Mouse (Mus musculus): ENCODE measurements around the gene Otub1. TPM values are rescaled to one million over a fixed set of nuclear protein-coding genes. Genes with fewer than 3 reads are reported as not detected.

Gene Otub1
- polyA plus RNA-seq, 1 experiment from 2014 or later, result 248 TPM

DNA sequence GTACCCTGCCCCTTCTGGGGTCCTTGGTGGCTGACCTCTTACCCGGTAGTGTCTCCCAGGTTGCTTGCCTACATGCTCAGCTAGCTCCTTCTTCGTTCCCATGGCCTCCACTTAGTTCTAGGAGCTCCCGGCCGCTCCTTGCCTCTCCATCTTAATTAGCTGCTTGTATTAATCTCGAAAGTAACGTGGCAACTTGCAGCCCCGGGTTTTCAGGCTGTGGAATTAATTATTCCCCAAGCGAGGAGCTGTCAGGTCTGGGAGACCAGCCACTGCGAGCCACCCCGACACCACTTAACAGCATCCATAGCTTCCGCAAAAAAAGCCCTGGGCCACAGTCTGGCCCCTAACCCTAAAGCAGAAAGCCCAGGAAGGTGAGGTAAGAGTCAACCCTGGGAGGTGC lies 22.7 kb downstream of the Otub1 start:
- Histone ChIP-seq H3K27me3 (peaks cover 96% of the 10 kb centered on the region), H3K4me3 (no peak overlapping the region), H3K4me1 (peaks cover 64% of the 10 kb centered on the region), H3K27ac (replicated peaks) (no peak overlapping the region), H3K9me3 (no peaks in the 10 kb centered on the region), H3K4me2 (replicated peaks) (no peak overlapping the region), H3K36me3 (no peaks in the 10 kb centered on the region), H3K9ac (replicated peaks) (no peak overlapping the region)
- no peak for ATAC-seq (ENCODE audit: low FRiP score, low read depth)
- WGBS, result 50% methylated on average over 11 of the region's 11 CpGs

DNA sequence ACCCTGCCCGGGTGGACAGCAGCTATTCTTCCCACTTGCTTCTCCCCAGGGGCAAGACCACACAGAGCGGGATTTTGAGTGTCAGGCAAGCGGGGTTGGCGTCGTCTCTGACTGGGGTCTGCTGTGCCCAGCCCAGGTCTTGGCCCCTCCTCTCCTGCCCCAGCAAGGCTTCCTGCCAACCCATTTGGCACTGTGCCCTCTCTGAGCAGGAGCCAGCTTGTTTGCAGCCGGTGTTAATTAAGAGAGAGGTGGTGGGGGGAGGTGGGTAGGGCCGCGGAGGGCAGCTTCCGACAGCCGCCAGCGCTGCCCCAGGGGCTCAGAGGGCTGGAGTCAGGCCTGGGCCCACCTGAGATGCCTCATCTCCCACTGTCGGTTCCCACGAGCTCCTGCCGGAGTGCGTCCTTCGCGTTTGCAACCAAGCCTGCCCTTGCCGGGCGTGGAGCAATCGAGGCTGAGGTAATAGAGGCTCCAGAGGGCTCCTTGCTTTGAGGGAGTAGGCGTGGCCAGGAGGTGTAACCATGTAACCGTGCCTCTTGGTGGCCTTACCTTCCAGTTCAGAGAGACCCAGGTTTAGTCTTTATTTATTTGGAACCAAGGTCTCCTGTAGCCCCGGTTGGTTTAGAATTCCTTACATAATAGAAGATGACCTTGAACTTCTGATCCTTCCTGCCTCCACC lies 23.7 kb downstream of the Otub1 start:
- 13% methylated on average over 23 of the region's 23 CpGs for WGBS
- no peaks in the 10 kb centered on the region for H3K36me3 ChIP-seq
- H3K4me2 ChIP-seq (replicated peaks), result peak overlapping the region; percentile 6; the same call in 1 of the 2 replicates
- peak; percentile 50 for ATAC-seq (ENCODE audit: low FRiP score, low read depth)
- no peak overlapping the region for H3K27ac ChIP-seq (replicated peaks)
- no peaks in the 10 kb centered on the region for H3K9me3 ChIP-seq
- 0 out of 2 replicates have a peak overlapping the region, but pooled peaks have one; percentile 24 for H3K9ac ChIP-seq (replicated peaks)
- peaks cover 95% of the 10 kb centered on the region for H3K27me3 ChIP-seq
- H3K4me3 ChIP-seq, result no peak overlapping the region
- peaks cover 71% of the 10 kb centered on the region for H3K4me1 ChIP-seq

DNA sequence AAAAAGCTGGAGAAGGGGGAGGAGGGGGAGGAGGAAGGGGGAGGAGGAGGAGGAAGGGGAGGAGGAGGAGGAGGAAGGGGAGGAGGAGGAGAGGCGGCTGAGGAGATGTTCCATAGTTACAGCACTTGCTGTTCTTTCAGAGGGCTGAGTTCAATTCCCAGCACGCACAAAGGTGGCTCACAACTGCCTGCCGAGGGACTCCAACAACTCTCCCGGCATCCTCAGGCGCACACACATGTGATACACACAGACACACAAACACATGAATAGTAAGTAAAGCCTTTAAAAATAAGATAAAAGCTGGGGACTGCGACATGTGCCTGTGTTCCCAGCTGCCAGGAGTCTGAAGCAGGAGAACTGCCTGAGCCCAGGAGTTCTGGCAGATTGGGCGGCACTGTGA lies 24.6 kb downstream of the Otub1 start:
- Histone ChIP-seq H3K27me3 (peaks cover 89% of the 10 kb centered on the region), H3K4me3 (no peak overlapping the region), H3K9me3 (no peaks in the 10 kb centered on the region), H3K27ac (replicated peaks) (no peak overlapping the region), H3K9ac (replicated peaks) (no peak overlapping the region), H3K4me2 (replicated peaks) (no peak overlapping the region), H3K36me3 (no peaks in the 10 kb centered on the region), H3K4me1 (peaks cover 73% of the 10 kb centered on the region)
- whole genome bisulfite sequencing, result 72% methylated on average over 6 of the region's 7 CpGs
- ATAC-seq (ENCODE audit: low FRiP score, low read depth), result no peak

DNA sequence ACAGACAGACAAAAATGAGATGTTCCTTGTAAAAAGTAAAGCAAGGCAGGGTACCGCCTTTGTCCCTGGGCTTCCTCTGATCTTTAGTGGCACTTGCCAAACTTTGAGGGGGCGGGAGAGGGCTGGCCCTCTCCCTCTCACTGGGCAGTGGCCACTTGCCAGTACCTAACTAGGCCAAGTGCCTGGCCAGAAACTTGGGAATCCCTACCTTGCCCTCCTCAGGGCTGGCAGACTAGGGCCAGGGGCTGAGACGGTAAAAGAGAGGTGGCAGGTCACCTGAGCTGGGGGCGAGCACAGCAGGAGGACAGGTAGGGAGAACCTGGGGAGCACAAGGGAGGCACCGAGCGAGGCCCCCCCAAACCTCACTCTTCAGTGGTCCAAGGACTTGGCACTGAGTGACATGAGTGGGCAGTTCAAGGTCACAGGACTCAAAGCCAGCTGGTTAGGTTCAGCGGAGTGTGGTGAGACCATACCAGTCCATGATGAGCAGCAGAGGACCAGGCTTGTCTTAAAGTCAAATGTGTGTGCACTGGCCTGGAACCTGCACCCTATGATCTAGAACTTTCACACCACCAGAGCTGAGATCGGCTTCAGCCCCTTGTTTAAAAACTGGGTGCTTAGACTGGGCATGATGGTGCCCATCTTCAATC lies 25.2 kb downstream of the Otub1 start:
- Histone ChIP-seq H3K36me3 (no peaks in the 10 kb centered on the region), H3K4me3 (no peak overlapping the region), H3K9ac (replicated peaks) (no peak overlapping the region), H3K4me1 (peaks cover 73% of the 10 kb centered on the region), H3K4me2 (replicated peaks) (no peak overlapping the region), H3K27ac (replicated peaks) (no peak overlapping the region), H3K27me3 (peaks cover 87% of the 10 kb centered on the region), H3K9me3 (no peaks in the 10 kb centered on the region)
- no peak for ATAC-seq (ENCODE audit: low FRiP score, low read depth)
- WGBS, result 78% methylated on average over 8 of the region's 8 CpGs

DNA sequence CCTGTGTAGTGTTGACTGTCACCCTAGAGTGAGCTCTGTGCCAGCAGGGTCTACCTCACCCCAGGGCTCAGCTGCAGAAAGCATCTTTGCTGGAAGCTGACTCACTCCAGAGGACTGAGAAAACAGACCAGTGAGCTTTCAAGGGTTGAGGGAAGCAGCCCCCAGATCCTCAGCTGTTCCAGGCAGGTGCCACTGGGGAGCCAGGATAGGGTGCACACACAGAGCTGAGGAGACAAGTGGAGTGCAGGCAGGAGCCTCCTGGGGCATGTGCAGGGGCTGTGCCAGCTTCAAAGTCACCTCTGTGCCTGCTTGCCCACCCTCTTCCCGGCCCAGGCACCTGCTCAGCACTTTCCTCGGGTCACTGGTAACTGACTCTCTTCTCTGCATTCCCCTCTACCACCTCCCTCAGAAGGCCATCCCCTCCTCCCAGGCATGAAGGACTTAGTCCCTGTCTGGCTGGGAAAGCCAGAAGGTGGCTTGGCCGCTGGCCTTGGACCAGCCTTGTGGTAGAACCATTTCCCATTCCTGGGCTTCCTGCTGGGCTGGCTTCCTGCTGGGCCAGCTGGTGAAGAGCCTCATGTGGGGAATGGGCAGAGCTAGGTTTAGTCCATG lies 27.2 kb downstream of the Otub1 start:
- H3K27me3 ChIP-seq, result peaks cover 73% of the 10 kb centered on the region
- peaks cover 67% of the 10 kb centered on the region for H3K4me1 ChIP-seq
- H3K4me2 ChIP-seq (replicated peaks), result no peak overlapping the region
- no peaks in the 10 kb centered on the region for H3K36me3 ChIP-seq
- ATAC-seq (ENCODE audit: low FRiP score, low read depth), result no peak
- no peaks in the 10 kb centered on the region for H3K9me3 ChIP-seq
- H3K9ac ChIP-seq (replicated peaks), result no peak overlapping the region
- H3K27ac ChIP-seq (replicated peaks), result no peak overlapping the region
- 60% methylated on average over 3 of the region's 3 CpGs for WGBS
- no peak overlapping the region for H3K4me3 ChIP-seq

DNA sequence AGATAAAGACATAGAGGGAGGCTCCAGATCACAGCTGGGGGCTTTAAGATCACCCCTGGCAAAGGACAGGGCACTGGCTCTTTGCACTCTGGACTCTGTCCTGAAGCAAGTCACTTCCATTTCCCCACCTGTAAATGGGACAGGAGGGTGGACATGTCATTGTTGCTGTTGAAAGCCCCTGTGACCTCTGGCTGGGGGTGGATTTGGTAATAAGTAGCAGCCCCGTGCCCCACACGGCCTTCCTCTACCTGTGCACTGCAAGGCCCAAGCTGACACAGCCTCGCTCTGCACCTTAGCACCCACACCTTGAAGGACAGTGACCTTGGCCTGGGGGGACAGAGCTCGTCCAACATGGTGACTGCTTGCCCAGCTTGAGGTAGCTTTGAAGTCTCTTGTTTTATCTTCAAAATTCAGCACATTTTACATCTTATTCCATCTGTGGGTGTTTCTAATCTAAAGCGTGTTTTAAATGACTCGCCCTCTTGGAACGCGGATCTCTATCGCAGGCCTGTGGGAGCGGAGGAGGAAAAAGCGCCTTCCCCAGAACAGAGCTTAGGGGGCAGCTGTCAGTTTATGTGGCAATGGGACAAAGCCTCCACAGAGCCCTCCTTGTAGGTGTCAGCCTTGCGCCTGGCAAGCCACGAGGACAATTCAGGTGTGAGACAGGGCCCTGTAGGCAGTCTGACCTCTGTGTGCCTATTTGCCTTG lies 28.2 kb downstream of the Otub1 start:
- Histone ChIP-seq H3K4me3 (no peak overlapping the region), H3K27me3 (peaks cover 72% of the 10 kb centered on the region), H3K27ac (replicated peaks) (0 out of 2 replicates have a peak overlapping the region, but pooled peaks have one; percentile 15), H3K36me3 (no peaks in the 10 kb centered on the region), H3K9me3 (no peaks in the 10 kb centered on the region), H3K4me1 (peaks cover 62% of the 10 kb centered on the region), H3K9ac (replicated peaks) (no peak overlapping the region), H3K4me2 (replicated peaks) (no peak overlapping the region)
- ATAC-seq (ENCODE audit: low FRiP score, low read depth), result no peak
- 58% methylated on average over 13 of the region's 13 CpGs for WGBS

DNA sequence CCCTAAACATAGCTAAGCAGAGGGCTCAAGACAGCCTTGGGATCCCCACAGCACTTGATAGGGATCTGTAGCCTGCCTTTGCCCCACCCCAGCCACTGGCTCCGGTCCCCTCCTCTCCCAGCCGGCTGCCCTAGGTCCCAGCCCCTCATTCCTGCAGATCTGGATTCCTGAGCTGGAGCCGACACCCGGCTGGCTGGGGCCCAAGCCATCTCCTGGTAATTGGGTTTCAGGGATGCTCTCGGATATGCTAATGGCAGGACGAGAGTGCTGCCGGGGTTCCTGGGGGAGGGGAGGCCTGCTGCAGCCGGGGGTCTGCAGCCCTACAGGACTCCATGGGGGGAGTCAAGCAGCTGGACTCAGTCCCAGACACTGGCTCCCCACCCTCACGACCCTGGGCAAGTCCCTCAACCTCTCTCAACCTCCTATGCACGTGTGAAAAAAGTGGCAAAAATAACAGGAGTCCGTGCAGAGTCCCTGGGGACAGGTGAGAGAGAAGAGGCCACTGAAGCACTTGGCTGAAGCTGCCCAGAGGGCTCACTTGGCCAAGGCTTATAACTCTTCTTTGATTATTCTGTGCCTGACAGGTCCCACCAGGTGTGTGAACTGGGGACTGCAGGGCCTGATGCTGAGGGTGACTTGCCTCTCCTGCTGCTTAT lies 29.9 kb downstream of the Otub1 start:
- H3K36me3 ChIP-seq, result no peaks in the 10 kb centered on the region
- peaks cover 61% of the 10 kb centered on the region for H3K27me3 ChIP-seq
- H3K4me1 ChIP-seq, result peaks cover 61% of the 10 kb centered on the region
- no peaks in the 10 kb centered on the region for H3K9me3 ChIP-seq
- no peak for ATAC-seq (ENCODE audit: low FRiP score, low read depth)
- H3K4me2 ChIP-seq (replicated peaks), result no peak overlapping the region
- WGBS, result 7% methylated on average over 11 of the region's 11 CpGs
- H3K4me3 ChIP-seq, result no peak overlapping the region
- H3K9ac ChIP-seq (replicated peaks), result 0 out of 2 replicates have a peak overlapping the region, but pooled peaks have one; percentile 17
- no peak overlapping the region; the same call in 1 of the 2 replicates for H3K27ac ChIP-seq (replicated peaks)

DNA sequence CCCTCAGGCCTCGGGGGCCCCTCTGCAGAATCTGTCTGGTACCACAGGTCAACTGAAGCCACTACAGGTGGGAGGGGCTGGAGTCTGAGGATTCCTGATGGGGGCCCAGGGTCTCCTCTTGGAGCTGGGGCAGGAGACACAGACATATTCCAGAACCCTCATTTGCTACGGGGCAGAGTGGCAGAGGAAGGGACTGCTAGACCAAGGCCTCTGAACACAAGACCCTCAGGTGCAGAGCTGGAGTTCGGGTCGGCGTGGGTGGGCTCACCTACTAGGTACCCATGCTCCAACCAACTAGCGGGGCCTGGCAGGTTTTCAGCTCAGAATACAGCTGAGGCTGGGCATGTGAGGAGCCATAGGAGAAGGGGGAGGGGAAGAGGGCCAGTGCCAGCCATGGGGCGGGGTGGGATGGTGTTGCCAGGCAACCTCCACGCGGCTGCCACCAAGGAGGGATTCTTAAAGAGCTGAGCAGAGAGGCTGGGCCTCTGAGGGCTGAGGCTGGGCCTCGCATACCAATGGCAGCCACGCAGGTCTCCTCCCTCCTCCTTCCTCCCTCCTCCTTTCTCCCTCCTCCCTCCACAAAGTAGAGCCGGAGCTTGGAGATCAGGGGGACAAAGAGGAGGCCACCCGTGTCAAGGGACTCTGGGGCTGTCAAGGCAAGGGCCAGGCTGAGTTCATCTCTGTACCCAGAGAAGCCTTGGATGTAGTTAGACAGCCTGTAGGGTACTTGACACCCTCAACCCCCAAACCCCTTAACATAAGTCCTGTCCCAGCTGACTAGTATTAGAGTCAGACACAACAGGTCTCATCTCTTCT lies 33.9 kb downstream of the Otub1 start:
- Histone ChIP-seq H3K36me3 (no peaks in the 10 kb centered on the region), H3K27me3 (peaks cover 48% of the 10 kb centered on the region), H3K4me3 (no peak overlapping the region), H3K27ac (replicated peaks) (peak overlapping the region; percentile 61), H3K9ac (replicated peaks) (0 out of 2 replicates have a peak overlapping the region, but pooled peaks have one; percentile 15), H3K9me3 (no peaks in the 10 kb centered on the region), H3K4me2 (replicated peaks) (peak overlapping the region; percentile 25; the same call in 1 of the 2 replicates), H3K4me1 (peaks cover 42% of the 10 kb centered on the region)
- ATAC-seq (ENCODE audit: low FRiP score, low read depth), result peak; percentile 94
- WGBS, result 13% methylated on average over 13 of the region's 13 CpGs

DNA sequence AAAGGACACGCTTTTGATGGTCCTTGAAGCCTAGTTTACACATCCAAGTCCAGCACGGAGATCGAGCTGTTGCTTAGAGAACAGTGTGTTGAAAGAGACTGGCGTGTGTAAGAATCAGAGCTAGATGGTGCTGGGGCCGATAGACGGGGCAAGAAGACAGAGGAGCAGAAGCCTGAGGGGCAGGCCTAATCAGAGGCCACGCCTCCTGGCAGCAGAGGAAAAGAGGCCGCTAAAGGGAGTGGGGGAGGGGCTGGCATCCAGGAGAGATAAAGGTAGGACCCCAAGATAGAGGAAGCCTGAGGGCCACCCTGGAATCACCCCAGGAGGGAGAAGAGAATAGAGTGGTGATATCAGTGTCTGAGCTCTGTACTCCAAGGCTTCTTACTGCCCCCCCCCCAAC lies 34.7 kb downstream of the Otub1 start:
- H3K36me3 ChIP-seq, result no peaks in the 10 kb centered on the region
- no peaks in the 10 kb centered on the region for H3K9me3 ChIP-seq
- WGBS, result 6% methylated on average over 8 of the region's 8 CpGs
- no peak overlapping the region for H3K4me3 ChIP-seq
- H3K4me2 ChIP-seq (replicated peaks), result peak overlapping the region; percentile 25; the same call in 1 of the 2 replicates
- peaks cover 54% of the 10 kb centered on the region for H3K27me3 ChIP-seq
- peaks cover 42% of the 10 kb centered on the region for H3K4me1 ChIP-seq
- peak; percentile 6; the same call in 1 of the 2 replicates for ATAC-seq (ENCODE audit: low FRiP score, low read depth)
- no peak overlapping the region for H3K9ac ChIP-seq (replicated peaks)
- H3K27ac ChIP-seq (replicated peaks), result peak overlapping the region; percentile 61

DNA sequence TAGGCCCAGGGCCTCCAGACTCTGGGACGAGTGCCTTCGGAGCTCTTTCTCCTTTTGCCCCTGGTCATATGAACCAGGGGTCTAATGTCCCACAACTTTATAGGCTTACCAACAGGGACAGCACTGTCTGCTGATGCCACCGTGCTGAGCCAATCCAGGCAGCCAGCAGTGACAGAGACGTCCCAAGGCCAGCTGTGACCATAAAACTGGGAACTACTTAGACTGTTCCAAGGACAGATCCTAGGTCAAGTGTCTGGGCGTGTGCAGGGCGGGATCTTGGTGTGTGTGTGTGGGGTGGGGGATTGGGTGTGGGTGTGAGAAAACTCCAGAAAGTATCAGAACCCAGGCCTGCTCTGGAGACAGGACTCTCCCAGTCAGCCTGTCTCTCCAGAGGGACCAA lies 35.2 kb downstream of the Otub1 start:
- WGBS, result 73% methylated on average over 6 of the region's 6 CpGs
- Histone ChIP-seq H3K9me3 (no peaks in the 10 kb centered on the region), H3K27ac (replicated peaks) (peak overlapping the region; percentile 61; the same call in 1 of the 2 replicates), H3K36me3 (no peaks in the 10 kb centered on the region), H3K4me2 (replicated peaks) (no peak overlapping the region), H3K27me3 (peaks cover 56% of the 10 kb centered on the region), H3K4me1 (peaks cover 42% of the 10 kb centered on the region), H3K4me3 (no peak overlapping the region), H3K9ac (replicated peaks) (no peak overlapping the region)
- no peak for ATAC-seq (ENCODE audit: low FRiP score, low read depth)

DNA sequence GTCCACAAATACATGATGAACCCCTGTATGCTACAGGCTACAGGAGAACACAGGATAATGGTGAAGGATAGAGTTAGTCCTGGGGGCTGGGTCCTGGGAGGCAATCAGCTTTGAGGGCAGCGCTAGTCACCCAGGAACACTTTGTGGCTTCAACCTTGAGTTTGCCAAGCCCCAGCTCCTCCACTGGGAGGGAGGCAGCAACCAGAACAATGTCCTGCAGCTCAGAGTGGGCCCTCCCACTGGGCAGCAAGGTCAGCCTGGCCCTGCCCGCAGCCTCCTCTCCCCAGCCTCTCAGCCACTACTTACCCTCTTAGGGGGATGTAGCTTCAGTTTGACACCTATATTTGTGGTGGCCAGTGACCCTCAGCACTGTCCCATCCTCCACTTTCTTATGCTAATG lies 37.7 kb downstream of the Otub1 start:
- no peak overlapping the region for H3K27ac ChIP-seq (replicated peaks)
- 41% methylated on average over 2 of the region's 2 CpGs for WGBS
- no peak for ATAC-seq (ENCODE audit: low FRiP score, low read depth)
- H3K4me2 ChIP-seq (replicated peaks), result no peak overlapping the region
- H3K27me3 ChIP-seq, result peaks cover 73% of the 10 kb centered on the region
- no peak overlapping the region for H3K9ac ChIP-seq (replicated peaks)
- no peak overlapping the region for H3K4me3 ChIP-seq
- H3K4me1 ChIP-seq, result peaks cover 57% of the 10 kb centered on the region
- H3K9me3 ChIP-seq, result no peaks in the 10 kb centered on the region
- H3K36me3 ChIP-seq, result no peaks in the 10 kb centered on the region

All from midbrain, embryonic 12.5 days (tissue).